Mouse (Mus musculus): ENCODE data around the gene Ibsp.
A peak's percentile ranks its signal among the peaks of the same experiment; 100 is the strongest.

Ibsp gene

DNA sequence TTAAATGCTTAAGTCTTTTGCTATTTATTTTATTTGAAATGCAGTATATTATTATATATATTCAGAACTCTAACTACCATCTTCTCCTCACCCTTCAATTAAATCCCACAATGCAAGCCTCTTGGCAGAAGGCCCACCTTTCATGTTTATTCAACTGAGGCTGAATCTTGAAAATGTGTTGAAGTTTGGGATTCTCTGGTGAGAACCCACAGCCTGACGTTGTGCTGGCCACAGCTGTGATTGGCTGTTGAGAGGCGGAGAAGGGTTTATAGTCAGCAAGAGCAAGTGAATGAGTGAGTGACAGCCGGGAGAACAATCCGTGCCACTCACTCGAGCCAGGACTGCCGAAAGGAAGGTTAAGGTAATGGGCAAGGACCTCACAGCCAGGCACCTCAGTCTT, at the start of gene Ibsp:
Ibsp (plus strand) TSS at position 178 of the 400 bp plus-strand sequence.
- no peak for DNase-seq (ENCODE audit: low spot score in 2 of 2)

DNA sequence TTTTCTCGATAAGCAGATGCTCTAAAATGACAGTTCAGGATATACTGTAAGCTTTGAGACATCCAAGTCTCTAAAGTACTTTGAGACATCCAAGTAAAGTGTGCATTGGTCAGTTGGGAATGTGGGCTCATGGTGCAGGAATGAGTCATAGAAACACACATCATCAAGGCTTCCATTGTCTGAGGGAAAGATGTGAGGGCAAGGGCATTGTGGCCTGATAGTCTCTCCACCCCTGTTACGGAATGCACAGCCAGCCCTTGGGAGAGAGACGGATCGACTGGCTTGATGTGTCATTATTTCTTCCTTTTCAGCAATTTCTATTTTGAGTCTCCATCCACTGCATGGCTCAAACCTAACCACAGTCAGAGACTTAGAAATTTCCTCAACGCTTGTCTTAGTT, 47.2 kb upstream of the Ibsp start:
- no peak for DNase-seq (ENCODE audit: low spot score in 2 of 2)

DNA sequence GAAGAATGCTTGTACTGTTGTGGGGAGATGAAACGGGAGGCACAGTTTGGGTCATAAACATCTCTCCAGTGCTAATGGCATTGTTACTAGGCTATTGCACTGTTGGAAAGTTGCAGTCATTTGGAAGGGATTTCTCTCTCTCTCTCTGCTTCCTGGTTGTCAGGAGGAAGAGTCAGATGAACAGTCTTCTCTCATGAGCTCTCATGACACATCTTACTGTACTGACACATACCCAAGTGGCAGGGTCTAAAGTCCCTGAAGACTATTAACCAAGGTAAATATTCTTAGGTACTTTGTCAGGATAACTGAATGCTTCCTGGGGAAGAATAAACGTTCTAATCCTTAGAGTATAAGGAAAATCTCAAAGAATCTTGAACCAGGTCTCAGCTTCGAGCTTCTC, 42.4 kb upstream of the Ibsp start:
- DNase-seq (ENCODE audit: low spot score in 2 of 2), result no peak

DNA sequence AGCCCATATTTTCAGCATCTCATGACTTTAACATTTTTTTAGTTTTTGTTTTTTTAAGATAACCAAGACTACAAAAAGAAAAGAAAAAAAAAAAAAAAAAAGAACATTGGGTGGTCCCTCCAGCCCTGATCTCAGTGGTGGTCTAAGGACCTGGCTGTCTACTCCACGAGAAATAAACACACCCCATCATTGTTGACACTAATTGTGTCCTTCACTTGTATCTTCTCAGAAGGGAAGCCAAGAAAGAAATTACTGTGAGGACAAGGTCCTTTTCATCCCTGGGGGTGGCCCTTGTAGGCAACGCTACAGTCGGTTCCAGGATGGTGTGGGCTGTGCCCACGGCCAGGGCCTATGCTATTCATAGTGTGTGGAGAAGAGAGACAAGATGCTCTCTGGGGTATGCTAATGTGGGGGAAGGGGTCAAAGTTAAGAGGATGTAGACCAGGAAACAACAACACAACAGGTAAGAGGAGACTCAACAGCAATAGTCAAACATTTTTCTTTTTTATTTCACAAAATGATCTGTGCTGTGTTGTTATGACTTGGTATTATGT, 37.0 kb upstream of the Ibsp start:
- DNase-seq (ENCODE audit: low spot score in 2 of 2), result no peak

DNA sequence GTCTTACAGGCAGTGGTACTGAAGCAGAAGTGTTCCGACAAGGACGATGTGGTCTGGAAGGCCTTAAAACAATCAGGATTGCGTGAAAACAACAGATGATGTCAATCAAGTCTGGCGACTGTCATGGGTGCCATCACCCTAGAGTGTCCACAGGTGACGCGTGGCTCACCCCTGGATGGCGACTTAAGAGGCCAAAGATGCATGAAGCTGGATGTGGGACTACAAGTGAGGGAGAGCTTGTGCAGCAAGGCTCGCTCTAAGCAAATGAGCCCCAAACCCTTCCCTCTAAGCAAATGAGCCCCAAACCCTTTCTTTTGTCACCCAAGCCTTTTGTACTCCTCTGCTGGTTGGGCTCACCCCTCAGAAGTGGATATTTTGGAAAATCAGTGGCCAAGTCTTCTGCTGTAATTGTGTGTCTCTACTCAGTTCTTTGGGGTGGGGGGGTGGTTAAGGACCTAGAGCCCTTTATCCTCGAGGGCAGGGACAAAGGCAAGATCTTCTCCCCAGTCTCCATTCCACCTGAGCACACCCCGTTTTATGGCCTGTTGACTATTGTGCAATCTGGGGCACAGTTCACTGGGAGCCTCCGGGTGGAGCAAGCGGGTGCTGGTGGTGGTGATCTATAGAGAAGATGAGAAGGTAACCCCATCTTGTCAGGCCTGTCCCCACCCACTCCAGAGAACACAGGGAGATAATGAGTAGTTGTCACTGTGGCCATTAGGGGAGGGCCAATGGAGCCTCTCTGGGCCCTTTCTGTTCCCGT, 35.8 kb upstream of the Ibsp start:
- no peak for DNase-seq (ENCODE audit: low spot score in 2 of 2)

DNA sequence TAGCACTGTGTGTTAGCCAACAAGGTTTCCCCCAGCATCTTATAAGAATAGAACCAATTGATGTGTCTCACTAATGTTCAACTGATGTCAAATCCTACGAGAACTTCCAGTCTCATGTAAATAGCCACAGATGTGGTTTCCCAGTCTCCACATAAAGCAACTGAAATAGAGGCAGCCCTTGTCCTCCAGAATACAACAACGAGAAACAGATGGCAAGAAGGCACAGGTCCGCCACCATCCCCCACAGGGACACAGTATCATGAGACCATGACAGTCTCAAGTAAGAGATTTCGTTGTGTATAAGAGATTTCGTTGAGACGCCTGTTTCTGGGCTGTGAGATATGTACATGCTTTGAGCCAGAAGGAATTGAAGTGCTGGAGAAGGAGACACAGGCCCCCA, 4.8 kb upstream of the Ibsp start:
- no peak for DNase-seq (ENCODE audit: low spot score in 2 of 2)

DNA sequence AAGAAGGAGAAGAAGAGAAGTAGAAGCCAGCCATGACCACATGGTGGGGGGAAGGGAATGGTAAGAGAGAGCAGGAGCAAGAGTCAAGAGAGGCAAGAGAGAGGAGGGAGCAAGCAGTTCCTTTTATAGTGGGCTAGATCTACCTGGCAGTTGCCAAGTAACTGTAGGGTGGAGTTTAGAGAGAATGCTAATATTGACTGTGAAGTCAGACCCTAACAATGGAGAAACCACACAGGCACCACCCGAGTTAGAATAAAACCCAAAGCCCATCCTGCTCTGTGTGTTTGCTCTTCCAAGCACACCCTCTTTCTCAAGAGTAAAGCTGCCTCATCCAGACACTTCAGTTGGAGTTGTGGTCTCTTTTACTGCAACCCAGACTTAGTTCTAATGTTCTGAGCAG, 15.1 kb downstream of the Ibsp start:
- DNase-seq (ENCODE audit: low spot score in 2 of 2), result no peak

DNA sequence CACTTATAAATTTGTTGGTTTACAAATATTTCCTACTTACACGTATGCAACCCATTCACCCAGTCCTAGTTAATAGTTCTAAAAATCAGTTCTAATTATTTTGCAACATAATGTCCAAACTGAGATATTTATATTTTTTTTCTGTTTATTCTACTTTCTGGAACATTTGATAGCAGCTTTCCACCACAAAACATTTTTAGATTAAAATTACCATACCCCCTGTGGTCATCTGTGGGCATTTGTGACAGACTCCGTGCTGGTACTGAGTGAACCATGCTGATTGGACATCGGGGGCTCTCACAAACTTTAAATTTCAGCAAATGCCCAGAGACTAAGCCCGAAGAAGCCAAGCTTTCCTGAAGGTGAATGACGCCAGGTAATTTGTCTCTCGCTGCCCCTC, 26.1 kb downstream of the Ibsp start, which contains the start of gene Mepe:
Mepe (plus strand) TSS at position 301 of the 400 bp plus-strand sequence.
- DNase-seq (ENCODE audit: low spot score in 2 of 2), result no peak

DNA sequence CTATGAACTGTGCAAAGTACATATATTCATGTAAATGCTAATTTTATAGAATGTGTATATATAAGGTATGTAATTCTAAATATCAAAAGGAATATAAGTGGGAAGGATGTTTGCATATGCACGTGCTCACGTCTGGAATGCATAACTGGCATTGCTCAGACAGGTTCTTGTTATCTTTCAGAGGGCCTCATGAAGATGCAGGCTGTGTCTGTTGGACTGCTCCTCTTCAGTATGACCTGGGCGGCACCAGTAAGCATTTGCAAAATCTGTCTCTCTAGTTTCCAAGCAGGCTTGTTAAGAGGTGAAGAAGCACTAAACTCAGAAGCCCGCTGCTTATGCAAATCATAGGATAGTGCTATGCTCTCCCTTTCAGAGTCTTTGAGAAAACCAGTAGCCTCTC, 27.9 kb downstream of the Ibsp start:
- no peak for DNase-seq (ENCODE audit: low spot score in 2 of 2)

DNA sequence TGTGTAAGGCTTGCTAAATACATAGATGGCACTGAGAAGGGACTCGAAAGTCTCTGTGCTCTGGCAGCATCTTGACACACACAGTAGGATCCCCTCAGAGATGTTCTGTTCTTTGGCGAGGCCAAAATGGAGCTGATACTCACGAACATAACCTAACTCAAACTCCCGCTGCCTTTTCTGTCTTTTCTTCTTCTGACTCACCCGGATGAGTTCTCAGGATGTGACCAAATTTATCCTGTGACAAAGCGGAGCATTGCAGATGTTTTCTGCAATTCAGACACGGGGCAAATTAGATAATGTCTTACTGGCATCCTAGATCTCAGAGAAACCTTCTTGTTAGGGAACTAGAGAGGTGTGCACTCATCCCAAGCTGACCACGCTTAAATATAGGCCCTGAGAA, 28.4 kb downstream of the Ibsp start:
- no peak for DNase-seq (ENCODE audit: low spot score in 2 of 2)

DNA sequence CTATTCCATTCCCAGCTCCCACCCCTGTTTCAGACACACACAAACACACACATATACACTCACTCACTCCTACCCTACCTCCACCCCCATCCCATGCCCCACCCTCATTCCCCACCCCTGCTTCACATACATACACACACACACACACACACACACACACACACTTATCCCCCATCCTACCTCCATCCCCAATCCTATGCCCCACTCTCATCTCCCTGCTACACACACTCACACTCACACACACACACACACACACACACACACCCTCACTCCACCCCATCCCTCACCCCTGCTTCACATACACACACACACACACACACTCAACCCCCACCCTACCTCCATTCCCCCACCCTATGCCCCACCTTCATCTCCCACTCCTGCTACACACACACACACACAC, 28.9 kb downstream of the Ibsp start:
- DNase-seq (ENCODE audit: low spot score in 2 of 2), result no peak

DNA sequence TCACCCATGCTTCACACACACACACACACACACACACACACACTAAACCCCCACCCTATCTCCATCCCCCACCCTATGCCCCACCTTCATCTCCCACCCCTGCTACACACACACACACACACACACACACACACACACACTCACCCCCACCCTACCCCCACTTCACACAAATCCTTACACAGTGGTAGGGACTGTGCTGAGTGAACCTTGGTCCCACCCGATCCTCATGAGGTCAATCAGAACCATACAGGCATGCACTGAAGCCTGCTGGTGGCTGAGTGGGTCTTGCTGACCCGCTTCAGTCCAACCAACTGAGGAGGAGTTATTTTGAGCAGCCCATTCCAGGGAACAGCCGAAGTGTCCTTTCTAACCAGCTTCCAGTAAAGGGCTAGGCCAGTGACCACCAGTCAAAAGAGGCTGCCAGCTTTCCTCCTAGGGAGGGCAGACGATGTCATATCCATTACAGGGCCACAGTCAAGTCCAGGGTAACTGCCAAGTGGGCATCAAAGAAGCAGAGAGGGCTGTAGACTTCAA, 29.4 kb downstream of the Ibsp start:
- DNase-seq (ENCODE audit: low spot score in 2 of 2), result no peak

DNA sequence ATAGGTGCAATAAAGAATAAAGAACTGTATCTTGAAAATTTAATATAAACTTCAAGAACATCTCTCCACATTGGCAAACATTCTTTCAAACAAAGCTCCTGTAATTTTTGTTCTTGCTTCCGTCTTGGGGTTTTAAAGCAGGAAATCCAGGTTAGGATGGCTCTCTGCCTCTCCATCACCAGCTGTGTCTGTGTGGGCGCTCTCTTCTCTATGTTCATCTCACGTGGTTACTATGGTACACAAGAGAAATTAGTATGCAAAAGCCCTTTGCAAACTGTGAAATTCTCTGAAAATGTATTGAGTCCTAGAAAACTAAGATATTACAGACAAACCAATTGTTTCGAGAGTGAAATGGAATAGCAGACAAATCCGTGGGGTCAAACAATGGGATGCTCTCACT, 30.4 kb downstream of the Ibsp start:
- no peak for DNase-seq (ENCODE audit: low spot score in 2 of 2)

DNA sequence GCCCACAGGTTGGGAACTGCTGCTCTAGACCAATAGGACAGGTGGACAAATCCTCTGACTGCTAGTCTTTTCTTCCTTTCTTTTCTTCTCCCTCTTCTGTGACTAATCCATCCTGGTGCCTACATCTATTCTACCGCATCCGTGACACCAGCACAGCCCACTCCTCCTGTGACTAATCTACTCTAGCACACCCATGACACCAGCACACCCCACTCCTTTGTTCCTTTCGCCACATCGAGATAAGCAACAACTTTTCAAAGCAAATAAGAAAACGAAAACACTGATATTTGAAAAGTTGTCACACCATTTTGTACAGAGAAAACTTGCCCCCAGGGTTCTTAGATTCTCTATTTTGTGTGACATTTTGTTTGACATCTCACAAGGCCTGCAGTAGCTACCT, 31.1 kb downstream of the Ibsp start:
- no peak for DNase-seq (ENCODE audit: low spot score in 2 of 2)

DNA sequence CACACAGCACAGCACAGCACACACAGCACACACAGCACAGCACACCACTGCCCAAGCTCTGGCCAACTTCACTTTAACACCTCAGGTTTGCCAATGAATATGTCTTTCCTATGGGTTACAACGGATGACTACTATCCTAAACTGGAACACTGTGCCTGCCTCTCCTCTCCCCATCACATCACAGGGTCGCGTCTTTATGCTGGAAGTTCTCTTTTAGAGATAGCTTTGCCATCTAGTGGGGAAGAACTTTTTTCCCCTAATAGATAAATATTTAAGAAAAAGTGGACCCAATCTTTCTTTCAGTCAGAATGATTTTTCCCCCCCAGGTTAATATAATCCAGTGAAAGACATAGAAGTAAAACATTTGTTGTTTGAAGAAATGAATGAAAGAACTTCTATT, 33.3 kb downstream of the Ibsp start:
- DNase-seq (ENCODE audit: low spot score in 2 of 2), result no peak

DNA sequence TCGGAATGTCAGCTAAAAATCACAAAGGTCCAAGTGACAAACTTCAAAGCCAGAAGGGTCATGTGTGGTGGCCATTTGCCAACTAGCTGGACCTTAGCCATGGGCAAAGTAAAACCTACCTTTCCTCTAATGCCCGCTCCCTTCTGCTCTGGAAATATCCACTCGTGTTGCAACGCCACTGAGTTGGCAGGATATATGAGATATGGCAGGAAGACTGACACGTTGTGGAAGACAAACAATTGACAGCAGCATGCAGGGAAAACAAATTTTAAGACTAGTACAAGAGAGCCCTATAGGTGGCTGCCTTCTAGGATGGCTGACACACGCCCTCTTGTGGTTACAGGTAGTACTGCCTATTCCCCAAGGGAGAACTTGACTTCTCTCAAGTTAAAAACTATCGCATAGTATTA, 34.3 kb downstream of the Ibsp start:
- DNase-seq (ENCODE audit: low spot score in 2 of 2), result peak; percentile 6 to 14

DNA sequence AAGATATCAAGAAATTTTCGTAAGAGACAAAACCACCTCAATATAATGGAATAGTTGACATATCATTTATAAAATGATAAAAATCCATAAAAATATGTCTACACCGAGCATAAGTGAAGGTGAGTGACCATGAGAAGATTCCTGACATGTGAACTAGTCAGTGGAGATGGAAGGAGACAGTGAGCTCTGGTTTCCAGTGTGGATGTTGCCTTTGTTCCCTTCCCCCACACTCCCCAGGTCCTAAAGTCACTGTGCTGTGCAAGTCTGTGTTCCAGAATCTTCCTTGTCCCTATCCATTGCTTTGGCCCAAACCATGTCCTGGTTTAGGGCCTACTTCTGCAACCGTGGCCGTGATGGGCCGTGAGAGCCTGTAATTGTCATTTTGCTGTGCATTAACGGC, 34.7 kb downstream of the Ibsp start:
- no peak for DNase-seq (ENCODE audit: low spot score in 2 of 2)

DNA sequence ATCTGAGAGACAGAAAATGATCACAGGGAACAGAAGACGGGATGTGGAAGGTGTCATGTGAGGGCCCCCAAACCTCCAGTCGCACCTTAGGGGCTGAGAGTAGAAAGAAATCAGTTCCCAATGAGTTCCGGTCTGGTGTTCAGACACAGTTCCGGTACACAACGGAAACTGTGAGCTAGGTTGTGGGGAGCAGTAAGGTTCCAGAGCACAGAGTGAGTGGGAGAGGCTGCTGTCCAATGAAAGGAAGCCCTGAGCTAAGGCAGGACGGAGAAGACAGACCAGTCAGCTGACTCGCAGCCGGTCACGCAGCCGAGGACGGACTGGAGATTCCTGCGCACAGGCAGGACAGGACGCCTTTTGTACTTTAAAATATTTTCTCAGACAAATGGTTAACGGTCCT, 35.5 kb downstream of the Ibsp start:
- DNase-seq (ENCODE audit: low spot score in 2 of 2), result no peak

DNA sequence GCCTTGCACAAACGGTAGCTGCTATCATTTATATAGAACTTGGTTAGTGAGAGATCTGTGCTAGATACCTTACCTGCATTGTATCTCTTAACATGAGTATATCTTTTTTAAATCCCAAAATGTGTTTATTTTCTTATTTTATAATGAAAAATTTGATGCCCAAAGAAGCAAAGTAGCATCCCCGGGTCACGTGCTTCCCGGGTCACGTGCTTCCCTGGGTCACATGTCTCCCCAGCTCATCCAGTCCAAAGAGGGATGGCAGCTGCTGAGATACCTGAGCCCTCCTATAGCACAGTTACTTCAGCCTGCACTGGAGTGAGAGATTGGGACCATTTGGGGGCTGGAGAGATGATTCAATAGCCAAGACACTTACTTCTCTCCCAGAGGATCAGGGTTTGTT, 37.0 kb downstream of the Ibsp start:
- DNase-seq (ENCODE audit: low spot score in 2 of 2), result no peak

DNA sequence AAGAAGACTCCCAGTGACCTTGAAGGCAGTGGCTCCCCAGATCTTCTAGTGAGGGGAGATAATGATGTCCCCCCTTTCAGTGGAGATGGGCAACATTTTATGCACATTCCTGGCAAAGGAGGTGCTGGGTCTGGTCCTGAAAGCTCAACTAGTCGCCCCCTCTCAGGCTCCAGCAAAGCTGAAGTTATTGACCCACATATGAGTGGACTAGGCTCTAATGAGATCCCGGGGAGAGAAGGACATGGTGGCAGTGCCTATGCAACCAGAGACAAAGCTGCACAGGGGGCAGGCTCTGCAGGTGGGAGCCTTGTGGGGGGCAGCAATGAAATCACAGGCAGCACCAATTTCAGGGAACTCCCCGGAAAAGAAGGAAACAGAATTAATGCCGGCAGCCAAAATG, 38.5 kb downstream of the Ibsp start:
- DNase-seq (ENCODE audit: low spot score in 2 of 2), result no peak

DNA sequence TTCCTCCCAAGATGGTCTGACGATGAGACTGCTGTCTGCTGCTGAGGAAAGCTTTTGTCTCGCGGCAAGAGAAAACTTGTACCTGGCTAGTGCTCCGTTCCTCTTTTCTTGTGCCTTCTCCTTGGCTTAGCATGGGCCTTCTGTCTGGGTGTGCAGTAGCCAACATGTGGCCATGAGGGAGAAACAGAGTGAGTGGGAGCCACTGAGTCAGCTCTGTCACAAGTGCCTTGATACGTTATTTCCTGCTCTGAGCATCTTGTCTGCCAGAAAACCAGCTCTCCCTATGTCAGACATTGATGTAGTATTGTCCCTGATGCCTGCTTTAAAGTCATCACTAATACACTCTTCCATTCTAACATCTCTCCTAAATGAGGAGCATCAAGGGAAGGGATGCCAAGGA, 40.0 kb downstream of the Ibsp start:
- no peak for DNase-seq (ENCODE audit: low spot score in 2 of 2)

DNA sequence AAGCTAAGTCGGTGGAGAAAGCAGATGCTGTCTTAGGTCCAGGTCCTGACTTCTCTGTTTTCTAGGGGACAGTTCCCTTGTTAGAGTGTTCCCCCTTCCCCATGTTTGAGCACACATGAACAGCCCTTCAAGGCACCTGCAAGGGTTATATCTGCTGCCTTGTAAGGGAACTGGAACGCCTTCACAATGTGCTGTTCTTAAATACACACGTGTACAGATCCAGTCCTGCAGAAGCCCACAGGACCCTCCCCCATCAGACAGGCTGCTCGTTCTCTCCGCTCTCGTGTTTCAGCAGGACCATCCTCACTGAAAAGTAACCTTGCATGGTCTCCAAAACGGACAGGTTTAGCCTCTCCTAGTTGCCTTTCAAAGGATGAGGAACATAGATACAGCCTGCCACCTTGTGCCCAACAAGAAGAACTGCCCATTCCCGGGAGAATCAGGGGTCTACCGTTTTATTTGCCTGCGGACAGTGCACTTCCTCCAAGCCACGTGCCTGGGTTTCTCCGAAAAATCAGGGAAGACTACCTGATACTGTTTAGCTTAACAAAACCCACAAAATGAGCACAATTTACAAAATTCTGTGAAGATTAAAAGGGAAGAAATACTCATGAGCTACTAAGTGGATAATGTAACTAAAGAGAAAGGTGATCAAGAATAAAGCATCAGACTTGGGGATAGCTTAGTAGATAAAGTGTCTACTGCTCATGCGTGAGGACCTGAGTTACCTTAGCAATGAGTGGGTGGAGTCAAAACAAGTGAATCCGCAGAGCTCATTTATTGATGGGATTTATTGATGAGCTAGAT, 40.9 kb downstream of the Ibsp start:
- DNase-seq (ENCODE audit: low spot score in 2 of 2), result no peak

DNA sequence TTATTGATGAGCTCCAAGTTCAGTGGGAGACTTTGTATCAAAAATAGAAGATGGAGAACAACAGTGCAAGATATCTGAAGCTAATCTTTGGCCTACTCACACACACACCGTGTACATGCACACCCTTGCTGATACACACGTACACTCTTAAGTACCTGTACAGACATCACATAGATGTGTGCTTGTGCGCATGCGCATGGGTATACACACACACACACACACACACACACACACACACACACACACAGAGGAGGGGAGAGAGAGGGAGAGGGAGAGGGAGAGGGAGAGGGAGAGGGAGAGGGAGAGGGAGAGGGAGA, 41.5 kb downstream of the Ibsp start:
- DNase-seq (ENCODE audit: low spot score in 2 of 2), result no peak

Measured in urinary bladder, adult 18-20 months (tissue).